Mouse (Mus musculus): ENCODE measurements around the gene Nadk2.

Gene Nadk2

DNA sequence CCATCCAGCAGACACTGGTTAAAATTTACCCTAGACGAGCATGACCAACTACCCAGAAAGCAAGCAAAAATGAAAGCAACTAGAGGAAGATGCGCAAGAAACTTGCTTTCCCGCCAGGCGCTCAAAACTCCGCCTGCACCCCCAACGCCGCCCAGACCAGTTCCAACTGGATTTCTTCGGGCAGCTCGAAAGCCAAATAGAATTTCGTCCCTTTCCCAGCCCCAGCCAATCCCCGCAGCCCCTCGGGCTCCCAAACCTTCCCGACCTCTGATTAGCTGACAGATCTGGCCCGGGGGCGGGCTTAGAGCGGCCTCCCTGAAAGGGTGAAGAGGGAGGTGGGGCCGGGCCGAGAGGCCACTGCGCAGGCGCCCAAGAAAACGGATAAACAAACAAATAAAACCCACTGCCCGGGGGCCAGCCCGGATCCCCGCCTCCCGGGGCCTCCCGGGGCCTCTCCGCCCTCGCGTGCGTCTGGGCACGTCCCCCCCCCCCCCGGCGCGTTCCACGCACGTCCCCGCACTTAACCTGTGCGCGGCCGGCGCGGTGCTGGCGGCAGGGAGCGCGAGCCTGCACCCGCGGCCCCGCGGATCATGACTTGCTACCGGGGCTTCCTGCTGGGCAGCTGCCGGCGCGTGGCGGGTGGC is at the start of gene Nadk2:
Gene Nadk2 (plus strand): TSS at position 349 of the 644 bp plus-strand sequence.
- in situ Hi-C loops (cut with MboI, MseI) = loop anchor here (10.0 kb wide), 2 partner anchors 74 to 626 kb away; partner anchors contain the start of genes Lmbrd2 and Nipbl

DNA sequence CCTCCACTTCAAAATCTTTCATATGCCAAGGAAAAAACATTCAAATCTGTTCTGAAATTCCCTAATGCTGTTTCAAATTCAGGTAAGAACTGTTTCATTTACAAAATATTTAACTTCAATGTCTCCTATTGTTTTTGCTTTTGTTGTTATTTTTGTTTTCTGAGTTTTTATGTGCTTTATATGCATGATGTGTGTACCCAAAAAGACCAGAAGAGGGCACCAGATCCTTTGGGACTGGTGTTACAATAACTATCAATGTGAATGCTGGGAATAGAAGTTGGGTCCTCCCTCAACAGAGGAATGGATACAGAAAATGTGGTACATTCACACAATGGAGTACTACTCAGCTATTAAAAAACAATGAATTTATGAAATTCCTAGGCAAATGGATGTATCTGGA is 15.4 kb upstream of the Nadk2 start:
- in situ Hi-C loops (cut with MboI, MseI) = no loop called here

DNA sequence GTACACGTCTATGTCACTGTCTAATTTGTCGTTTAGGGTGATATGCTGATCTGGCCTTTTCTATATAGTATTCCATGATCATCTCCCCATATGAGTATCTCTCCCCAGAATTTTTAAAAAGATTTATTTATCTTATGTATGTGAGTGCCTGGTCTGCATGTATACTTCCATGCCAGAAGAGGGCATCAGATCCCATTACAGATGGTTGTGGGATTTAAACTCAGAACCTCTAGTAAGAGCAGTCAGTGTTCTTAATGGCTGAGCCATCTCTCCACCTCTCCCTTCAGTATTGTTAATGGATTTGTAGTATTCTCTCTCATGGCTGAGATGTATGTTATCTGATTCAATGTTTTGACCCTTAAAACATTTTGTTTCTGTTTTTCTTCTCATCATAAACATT is 11.2 kb upstream of the Nadk2 start:
- in situ Hi-C loops (cut with MboI, MseI) = loop anchor here (5.0 kb wide), 2 partner anchors 48 to 93 kb away; partner anchors contain the start of gene Ranbp3l

DNA sequence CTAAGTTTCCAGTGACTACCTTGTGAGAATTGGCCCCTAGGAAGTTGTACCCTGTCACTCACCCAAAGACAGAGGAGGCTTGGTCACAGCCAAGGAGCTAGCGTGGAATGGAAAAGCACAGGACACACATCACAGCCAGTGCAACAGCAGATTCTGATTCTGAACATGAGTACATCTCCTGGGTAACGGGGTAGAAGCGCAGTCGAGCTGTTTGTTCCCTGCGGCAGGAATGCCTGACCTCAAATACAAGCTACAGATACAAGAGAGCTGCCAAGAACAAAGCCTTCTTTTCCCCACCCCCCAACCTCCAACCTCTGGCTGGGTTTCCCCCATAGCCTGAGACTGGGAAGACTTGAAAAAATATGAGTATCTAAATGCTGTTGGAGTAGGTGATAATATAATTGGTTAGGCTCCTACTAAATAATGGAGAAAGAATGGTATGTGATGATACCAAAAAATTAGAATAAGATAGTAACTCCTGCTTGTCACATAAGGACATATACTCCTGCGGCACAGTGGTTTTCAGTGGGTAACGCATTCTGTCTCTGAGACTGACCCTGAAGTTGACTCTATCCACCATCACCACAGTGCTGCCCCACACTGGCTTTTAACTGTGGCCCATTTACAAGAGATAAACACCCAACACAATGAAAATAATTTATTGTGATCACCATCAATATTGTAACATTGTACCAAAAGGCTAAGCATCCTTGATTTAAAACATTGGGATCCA is 9.7 kb upstream of the Nadk2 start:
- in situ Hi-C loops (cut with MboI, MseI) = loop anchor here (5.0 kb wide), 2 partner anchors 49 to 94 kb away; partner anchors contain the start of gene Ranbp3l

DNA sequence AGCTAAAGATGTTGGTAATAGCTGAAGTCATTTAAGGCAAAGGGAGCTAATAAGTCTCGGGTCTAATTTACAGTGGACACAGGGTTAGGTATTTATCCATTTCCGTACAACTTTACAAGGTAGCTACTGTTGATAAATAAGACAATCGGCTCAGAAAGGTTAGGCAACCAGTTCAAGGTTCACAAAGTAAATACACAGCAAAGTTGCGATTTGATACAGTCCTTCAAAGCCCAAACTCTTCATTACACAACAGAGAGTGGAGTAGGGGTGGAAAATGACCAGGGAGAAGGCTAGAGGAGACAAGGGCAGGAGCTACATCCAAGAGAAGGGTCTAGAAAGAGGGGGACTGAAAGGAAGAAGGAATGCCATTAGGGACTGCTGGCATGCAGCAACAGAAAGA is 2.2 kb upstream of the Nadk2 start:
- in situ Hi-C loops (cut with MboI, MseI) = no loop called here

DNA sequence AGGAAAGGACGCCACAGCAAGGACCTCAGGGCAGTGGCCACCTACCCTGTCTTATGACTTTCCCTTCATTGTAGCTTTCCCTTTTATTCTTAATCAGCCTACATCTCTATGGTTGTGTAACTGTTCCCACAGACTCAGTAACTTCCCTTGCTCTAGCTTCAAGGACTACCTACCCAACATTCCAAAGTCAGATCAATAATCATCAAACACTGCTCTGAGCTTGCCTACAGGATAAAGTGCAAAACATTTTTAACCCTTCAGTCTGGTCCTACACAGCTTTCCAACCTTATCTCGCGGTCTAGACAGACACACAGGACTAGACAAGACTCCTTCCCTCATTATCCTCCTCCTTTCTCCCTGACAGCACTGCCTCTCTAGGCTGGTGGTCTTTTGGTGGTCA is 707 bp upstream of the Nadk2 start:
- in situ Hi-C loops (cut with MboI, MseI) = loop anchor here (10.0 kb wide), 2 partner anchors 74 to 626 kb away; partner anchors contain the start of genes Lmbrd2 and Nipbl

DNA sequence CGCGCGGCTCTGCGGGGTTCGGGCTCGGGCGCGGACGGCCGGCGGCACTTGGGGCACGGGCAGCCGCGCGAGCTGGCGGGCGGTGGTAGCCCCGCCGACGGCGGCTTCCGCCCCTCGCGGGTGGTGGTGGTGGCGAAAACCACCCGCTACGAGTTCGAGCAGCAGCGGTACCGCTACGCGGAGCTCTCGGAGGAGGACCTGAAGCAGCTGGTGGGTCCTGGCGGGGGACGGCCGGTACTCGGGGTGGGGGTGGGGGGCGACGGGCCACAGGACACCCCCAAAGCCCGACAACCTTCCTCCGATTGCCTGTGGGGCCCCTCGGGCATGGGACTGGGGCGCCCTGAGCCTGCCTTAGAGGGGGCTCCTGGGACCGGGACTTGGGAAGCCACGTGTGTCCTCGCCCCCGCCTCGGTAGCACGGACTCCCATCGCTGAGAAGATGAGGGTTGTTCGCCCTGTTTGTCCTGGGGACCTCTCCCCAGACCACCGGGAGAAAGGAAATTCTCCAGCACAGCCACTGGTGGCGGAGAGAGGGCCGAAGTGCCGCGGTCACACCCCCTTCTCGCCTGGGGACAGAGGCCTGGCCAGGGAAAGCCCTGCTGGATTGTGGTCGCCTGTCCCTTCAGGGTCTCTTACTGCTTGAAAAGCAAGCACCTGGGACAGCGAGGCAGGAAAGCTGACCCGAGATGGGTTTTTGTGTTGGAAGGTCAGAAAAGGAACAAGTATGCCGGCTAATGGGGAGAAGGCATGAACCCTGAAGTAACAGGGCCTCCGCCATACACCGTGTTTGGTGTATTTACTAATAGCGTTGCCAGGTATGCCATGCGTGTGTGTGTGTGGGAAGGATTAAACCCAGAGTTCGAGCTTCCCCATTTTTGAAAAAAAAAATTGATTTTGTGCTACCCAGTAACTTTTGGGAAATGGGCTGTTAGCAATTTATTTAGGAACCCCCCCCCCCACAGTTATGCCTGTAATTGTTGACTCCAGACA is 790 bp downstream of the Nadk2 start:
- in situ Hi-C loops (cut with MboI, MseI) = loop anchor here (10.0 kb wide), 2 partner anchors 73 to 627 kb away; partner anchors contain the start of genes Lmbrd2 and Nipbl

DNA sequence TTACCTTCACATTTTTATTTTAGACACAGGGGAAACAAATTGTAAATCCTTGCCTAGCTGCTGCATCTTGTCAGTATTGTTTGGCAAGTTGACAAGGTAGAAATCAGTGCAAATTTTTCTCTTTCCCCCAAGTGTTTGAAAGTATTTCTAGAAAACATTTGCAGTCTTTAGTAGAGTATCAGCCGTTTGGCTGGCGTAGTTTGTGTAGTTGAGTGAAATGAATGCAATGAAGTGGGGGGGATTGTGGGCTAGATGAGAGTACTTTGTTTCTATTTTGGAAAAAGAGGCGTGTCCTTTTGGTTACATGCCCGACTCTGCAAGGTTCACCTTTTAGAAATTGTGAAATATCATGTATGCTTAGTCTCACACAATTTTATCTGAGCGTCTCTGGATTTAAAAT is 1.6 kb downstream of the Nadk2 start:
- in situ Hi-C loops (cut with MboI, MseI) = loop anchor here (10.0 kb wide), 2 partner anchors 72 to 628 kb away; partner anchors contain the start of genes Lmbrd2 and Nipbl

DNA sequence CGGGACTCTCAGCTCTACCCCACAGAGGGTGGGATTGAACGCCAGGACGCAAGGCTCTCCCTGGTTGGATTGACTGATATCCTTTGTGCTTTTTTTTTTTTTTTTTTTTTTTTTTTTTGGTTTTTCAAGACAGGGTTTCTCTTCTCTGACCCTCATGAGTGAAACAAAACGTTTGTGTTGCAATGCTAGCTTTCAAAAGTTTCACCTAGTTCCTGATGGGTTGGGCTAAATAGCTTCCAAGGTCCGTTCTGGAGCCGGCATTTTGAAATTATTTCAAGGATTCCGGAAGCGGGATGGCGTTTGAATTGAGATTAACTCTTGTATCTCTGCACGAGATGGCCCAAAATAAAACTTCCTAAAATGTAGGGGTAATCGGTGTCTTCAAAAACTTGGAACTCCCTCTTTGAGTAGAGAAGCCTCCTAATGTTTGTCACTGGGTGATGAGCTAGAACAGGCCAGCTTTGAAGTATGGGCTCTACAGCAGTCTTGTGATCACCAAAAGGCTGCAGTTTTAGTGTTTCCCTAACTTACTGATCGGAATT is 2.1 kb downstream of the Nadk2 start:
- in situ Hi-C loops (cut with MboI, MseI) = loop anchor here (10.0 kb wide), 2 partner anchors 72 to 628 kb away; partner anchors contain the start of genes Lmbrd2 and Nipbl

DNA sequence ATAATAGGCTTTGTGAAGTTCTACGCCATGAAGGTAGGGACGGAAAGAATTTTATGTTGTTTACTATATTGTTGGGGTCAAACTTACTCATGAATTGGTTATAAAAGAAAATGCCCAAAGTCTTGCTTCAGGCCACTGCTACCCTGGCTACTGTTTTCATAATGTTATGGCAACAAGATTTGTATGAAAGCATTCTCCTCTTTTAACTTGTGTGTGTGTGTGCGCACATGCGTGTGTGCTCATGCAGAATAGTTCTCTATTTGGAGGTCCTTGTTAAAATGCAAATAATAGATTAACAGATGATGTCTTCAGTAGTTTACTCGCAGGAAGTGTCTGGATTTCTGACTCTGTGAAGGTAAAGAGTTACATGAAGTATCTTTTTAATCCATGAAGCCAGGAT is 2.6 kb downstream of the Nadk2 start:
- in situ Hi-C loops (cut with MboI, MseI) = loop anchor here (10.0 kb wide), 2 partner anchors 71 to 629 kb away; partner anchors contain the start of genes Lmbrd2 and Nipbl

DNA sequence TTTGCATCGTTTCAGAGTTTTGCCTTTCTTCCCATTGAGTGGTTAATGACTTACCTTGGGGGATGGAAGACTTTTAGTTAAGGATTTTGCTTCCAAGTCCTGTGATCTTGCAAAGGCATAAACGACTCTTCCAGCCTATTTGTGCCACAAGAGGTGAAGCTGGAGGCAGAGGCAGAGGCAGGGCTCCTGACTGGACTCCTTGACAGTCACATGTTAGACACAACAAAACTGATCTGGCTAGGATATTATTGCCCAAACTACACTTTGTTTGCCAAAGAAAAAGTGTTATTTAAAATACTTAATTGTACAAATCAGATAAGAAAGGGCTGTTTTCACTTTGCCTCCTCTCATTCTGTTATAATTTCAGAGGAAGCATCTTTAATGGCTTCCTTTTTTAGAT is 3.1 kb downstream of the Nadk2 start:
- in situ Hi-C loops (cut with MboI, MseI) = loop anchor here (10.0 kb wide), 2 partner anchors 71 to 629 kb away; partner anchors contain the start of genes Lmbrd2 and Nipbl

DNA sequence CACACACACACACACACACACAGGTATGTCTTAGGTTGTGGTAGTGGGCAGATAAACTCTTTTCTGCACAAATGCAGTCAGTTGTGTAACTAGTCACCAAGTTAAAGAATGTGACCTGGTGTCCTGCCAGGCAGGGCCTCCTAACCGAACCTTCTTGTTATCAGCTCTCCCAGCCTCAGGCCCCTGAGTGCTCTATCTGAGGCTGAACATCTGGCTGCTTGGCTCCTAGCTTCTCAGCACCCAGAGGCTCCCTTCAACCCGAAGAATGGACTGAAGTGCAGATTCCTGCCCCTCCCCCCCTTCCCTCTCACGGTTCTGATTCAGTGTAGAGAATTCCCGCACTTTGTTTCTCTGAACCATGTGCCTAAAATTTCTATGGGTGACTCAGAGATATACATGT is 3.6 kb downstream of the Nadk2 start:
- in situ Hi-C loops (cut with MboI, MseI) = loop anchor here (5.0 to 10.0 kb wide), 4 partner anchors 43 to 630 kb away; partner anchors contain the start of genes Lmbrd2 and Nipbl

DNA sequence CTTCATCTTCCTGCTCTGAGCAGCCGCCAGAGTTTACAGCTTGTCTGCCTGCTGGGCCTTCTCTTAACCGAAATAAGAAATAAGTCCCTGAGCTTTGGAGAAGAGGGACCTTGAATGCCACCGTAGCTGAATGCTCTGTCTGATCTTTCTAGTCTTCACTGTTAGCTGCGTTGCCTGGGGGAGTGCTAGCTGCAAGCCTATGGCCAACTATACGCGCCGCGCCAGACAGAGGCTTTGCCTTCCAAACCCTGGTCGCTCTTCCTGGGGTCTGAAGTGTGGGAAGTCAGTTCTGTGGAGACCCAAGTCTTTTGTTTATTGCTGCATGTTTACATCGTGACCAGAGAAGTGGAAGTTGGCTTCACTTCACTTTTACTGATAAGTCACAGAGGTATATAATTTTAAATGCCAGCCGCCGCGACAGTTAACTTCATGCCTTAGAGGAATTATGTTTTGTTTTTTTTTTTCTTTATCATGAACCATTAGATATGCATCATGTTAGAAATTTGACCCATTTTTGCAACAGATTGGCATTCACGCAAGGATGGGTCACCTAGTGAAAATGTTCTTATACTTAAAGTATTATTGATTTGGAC is 4.6 kb downstream of the Nadk2 start:
- in situ Hi-C loops (cut with MboI, MseI) = loop anchor here (5.0 to 10.0 kb wide), 4 partner anchors 42 to 631 kb away; partner anchors contain the start of genes Lmbrd2 and Nipbl

DNA sequence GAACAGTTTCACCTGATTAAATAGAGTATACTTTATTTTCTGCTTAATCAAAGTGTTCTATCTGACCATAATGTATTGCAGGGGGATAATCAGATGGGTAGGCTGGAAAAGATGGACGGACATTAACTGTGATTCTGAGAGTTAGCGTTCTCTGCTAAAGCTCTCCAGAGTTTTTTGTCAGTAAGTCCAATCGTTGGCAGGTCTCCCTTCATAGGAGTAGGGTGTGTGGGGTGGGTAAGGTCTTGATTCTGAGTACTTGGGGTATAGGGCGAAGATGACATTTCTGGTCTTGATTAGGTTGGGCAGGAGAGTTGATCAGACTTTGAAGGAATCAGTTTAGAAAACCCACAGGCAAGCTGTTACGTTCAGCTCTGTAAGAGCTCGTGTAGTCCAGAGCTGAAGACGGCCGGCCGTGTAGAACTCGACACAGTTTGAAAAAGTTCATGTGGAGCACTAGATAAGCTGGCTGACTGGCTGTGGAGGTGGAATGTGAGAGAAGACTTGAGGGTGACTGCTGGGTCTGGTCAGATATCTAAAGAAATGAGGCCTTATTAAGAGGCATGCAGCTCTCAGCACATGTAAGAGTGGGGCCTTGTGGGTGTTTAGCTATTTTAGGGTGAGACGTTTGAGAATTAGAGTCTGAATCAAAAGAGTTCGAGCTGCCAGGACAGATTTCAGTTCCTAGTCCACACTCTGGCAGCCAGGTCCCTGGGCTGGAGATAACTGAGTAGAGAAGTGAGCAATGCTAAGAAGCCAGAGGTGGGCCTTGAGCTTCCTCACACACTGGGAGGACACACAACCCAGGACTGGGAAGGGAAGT is 7.6 kb downstream of the Nadk2 start:
- in situ Hi-C loops (cut with MboI, MseI) = loop anchor here (5.0 to 10.0 kb wide), 4 partner anchors 39 to 634 kb away; partner anchors contain the start of genes Lmbrd2 and Nipbl

DNA sequence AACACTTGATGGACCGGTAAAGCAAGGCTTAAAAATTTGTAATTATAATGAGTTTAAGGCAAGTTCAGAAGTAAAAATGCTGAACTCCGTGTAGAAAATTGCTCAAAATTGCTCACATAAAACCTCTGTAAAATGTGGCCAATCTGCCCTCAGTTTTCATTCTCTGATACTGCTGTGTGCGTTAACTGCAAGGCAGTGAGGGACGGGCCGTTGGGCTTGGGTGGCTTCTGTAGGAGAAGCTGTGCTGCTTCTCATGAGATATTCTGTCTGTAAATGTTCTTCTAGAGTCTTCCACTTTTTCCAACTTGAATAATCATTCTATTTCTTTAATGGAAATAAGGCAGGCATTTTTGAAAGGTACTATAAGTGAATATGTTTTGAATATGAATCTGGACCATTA is 8.6 kb downstream of the Nadk2 start:
- in situ Hi-C loops (cut with MboI, MseI) = loop anchor here (5.0 to 10.0 kb wide), 4 partner anchors 38 to 635 kb away; partner anchors contain the start of genes Lmbrd2 and Nipbl

DNA sequence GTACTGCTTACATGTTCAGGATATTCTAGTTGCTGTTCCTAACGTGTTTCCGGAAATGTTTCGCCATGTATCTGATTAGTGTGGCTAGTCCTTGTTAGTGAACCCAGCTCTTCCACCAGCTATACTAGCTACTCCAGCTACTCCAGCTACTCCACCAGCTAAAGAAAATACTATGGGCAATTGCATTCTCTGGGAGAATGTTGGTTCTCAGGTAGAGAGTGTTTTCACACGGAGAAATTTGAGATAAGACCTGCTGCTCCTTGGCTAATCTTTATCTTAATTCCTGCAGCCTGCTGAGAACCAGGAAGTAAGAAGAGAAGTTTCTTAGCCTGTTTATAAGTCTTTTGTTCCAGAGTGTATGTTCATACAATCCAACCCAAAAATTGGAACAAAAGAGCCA is 9.1 kb downstream of the Nadk2 start:
- in situ Hi-C loops (cut with MboI, MseI) = no loop called here

DNA sequence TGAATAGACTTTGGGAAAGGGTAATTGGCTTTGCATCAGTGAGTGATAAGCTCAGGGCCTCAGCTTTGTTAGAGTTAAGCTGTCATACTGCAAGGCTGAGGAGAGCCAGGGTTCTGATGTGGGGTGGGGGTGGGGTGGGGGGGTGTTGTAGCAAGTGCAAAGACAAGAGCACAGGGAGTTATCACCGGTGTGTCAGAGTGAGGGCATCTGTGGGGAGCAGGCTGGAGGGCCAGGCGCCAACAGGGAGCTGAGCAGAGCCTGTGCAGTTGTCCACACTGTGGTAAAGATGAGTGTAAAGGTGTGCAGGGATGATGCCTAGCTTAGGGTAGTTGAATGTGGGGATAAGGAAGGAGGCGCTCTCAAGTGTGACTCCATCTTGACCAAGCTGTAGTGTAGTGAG is 10.2 kb downstream of the Nadk2 start:
- in situ Hi-C loops (cut with MboI, MseI) = no loop called here

DNA sequence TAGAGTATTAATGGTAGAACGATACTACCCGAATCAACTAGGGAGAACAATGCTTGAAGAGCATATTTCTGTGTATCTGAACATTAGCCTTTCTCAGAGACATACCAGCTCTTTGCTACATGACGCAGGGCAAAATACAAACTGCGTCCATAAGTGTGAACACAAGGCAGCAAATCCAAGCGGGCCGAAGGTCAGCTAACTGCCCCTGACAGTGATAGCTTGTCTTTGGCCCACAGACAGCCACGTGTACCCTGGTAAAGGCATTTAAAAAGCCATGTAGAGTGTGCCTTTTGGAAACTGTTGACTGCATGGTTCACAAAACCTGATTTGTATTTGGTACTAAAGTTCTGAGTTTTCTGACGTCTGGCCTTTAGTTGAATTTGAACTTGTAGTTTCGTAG is 11.7 kb downstream of the Nadk2 start:
- in situ Hi-C loops (cut with MboI, MseI) = no loop called here

DNA sequence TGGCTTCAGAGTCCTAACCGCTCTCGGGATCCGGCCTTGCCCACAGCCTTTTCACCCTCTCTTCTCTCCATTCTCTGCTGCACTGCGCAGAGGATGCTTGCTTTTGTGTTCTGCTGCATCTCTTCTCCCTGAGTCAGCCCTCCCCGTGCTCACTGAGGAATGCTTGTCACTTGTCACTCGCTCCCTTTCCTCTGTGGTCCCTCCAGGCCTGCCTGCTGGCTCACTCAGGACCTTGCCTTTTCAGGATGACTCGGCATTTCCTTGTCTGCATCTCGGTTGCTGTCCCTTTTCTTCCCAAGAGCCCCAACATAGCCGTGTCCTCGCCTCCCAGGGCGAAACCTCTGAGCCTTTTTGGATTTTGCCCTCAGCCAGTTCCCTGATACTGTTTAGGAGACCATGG is 15.8 kb downstream of the Nadk2 start:
- in situ Hi-C loops (cut with MboI, MseI) = no loop called here
